Mouse (Mus musculus): ENCODE results near the gene Lgr4. TPM values are rescaled to one million over a fixed set of nuclear protein-coding genes. Genes with fewer than 3 reads are reported as not detected.

Lgr4 gene
- total RNA-seq (2023) = 1.7 and 1.9 TPM in 2 replicates

GRCm38 (mm10) chr2:109917496-109918413, at the start of gene Lgr4:
Gene Lgr4, plus strand, starts transcription at chr2:109917647.

GRCm38 (mm10) chr2:109890597-109890996, 26.9 kb upstream of the Lgr4 start, which contains the start of gene Lin7c:
Gene Lin7c, plus strand, starts transcription at chr2:109890853.

GRCm38 (mm10) chr2:110017616-110018505, 100.4 kb downstream of the Lgr4 start, which contains the start of gene Ccdc34:
Gene Ccdc34, plus strand, starts transcription at chr2:110017817.

Other genes starting within 250 kb of the Lgr4 start
- gene Bdnf, start 242.9 kb upstream of the Lgr4 start, total RNA-seq (2023) = not detected in 2 replicates
- gene Lin7c, start 26.8 kb upstream of the Lgr4 start, total RNA-seq (2023) = 81.8 and 91.1 TPM in 2 replicates
- gene Ccdc34, start 100.2 kb downstream of the Lgr4 start, total RNA-seq (2023) = 9.1 and 9.3 TPM in 2 replicates